Comparison of ENCODE assay signal across 8 mouse cellular contexts in genomic region chr2:49618829-49619718, GRCm38 (mm10). TPM values are rescaled to one million over a fixed set of nuclear protein-coding genes. Genes with fewer than 3 reads are reported as not detected.
DNase-seq lines count a peak whose midpoint lies in the region; ATAC-seq and TF ChIP-seq lines count a peak whose summit lies in the region.

Gene Kif5c (plus strand): TSS chr2:49619298.

- no peak for DNase-seq in Patski (ENCODE audit: low read depth, low spot score)
- DNase-seq in cerebellum, postnatal 14 days: peak; percentile 97 to 98
- DNase-seq in frontal cortex, postnatal 14 days (ENCODE audit: low spot score in 2 of 2): peak; percentile 85 to 93
- DNase-seq in layer of hippocampus, adult 9-11 months: peak; percentile 93
- DNase-seq in ovary, adult 18-20 months (ENCODE audit: low spot score): peak; percentile 78
- DNase-seq in thymus, adult 18-20 months: peak; percentile 81 to 82

- WGBS in hindbrain, embryonic 12.5 days: 7% methylated on average over 48 of the region's 54 CpGs
- WGBS in lung, embryonic 15.5 days: 5% methylated on average over 51 of the region's 54 CpGs

- peak within 1 kb of the TSS; percentile 65 for H3K4me2 ChIP-seq in hindbrain, embryonic 12.5 days (replicated peaks)
- H3K4me2 ChIP-seq in lung, embryonic 15.5 days: peak within 1 kb of the TSS; percentile 96

- no peak for TF ChIP-seq CTCF in Patski (IDR thresholded peaks at IDR 0.05)

- H3K9me3 ChIP-seq in hindbrain, embryonic 12.5 days (replicated peaks): peaks cover 5% of the 10 kb centered on the region; the same call in 1 of the 2 replicates
- no peaks in the 10 kb centered on the region for H3K9me3 ChIP-seq in lung, embryonic 15.5 days

- peak within 1 kb of the TSS; percentile 78 for H3K4me3 ChIP-seq in hindbrain, embryonic 12.5 days
- H3K4me3 ChIP-seq in lung, embryonic 15.5 days: peak within 1 kb of the TSS; percentile 61

- peak within 1 kb of the TSS; percentile 90 for H3K27ac ChIP-seq in hindbrain, embryonic 12.5 days
- H3K27ac ChIP-seq in lung, embryonic 15.5 days: no peak within 1 kb of the TSS

- peak; percentile 98 for ATAC-seq in Patski
- peak; percentile 97 for ATAC-seq in hindbrain, embryonic 12.5 days (ENCODE audit: low FRiP score)
- ATAC-seq in lung, embryonic 15.5 days (ENCODE audit: borderline replicate concordance, extremely low read depth, low FRiP score, low TSS enrichment): peak; percentile 95

- peaks cover 14% of the 10 kb centered on the region for H3K4me1 ChIP-seq in hindbrain, embryonic 12.5 days
- H3K4me1 ChIP-seq in lung, embryonic 15.5 days: peaks cover 10% of the 10 kb centered on the region

- peaks cover 13% of the 10 kb centered on the region for H3K36me3 ChIP-seq in hindbrain, embryonic 12.5 days
- no peaks in the 10 kb centered on the region for H3K36me3 ChIP-seq in lung, embryonic 15.5 days

- in situ Hi-C loops in Patski (cut with MboI; ENCODE audit: low pct_unique_long_range_greater_than_20kb): no loop called here

- CTCF ChIA-PET in Patski (lab: Charles Lee): interaction anchor here (1.1 kb wide), 1 partner anchor 172 kb away, joined by 3 read pairs; no protein-coding TSS in a partner anchor

- H3K9ac ChIP-seq in hindbrain, embryonic 12.5 days: peak within 1 kb of the TSS; percentile 87
- no peak within 1 kb of the TSS; the same call in 1 of the 2 replicates for H3K9ac ChIP-seq in lung, embryonic 15.5 days

- POLR2A ChIA-PET in Patski (lab: Charles Lee): no interaction called here

- no peaks in the 10 kb centered on the region for H3K27me3 ChIP-seq in Patski
- no peaks in the 10 kb centered on the region for H3K27me3 ChIP-seq in hindbrain, embryonic 12.5 days
- H3K27me3 ChIP-seq in lung, embryonic 15.5 days: peaks cover 35% of the 10 kb centered on the region

RNA-seq across cellular contexts. Expression of gene Kif5c, which starts in this region (rescaled TPM):
- 10.6 TPM for polyA plus RNA-seq in Patski (2021)
- 153 and 157 TPM in 2 replicates for polyA plus RNA-seq in hindbrain, embryonic 12.5 days (2016; fragmentation: Nextera tagmentation; extraction: Ambion mirVana)
- polyA plus RNA-seq in lung, embryonic 15.5 days (2015; fragmentation: Nextera tagmentation; extraction: Ambion mirVana): 0.69 and 1.2 TPM in 2 replicates

Comparison
In these comparisons a context has a peak if more than half of its experiments do, and no peak if none do; other contexts are left out.
1. RNA of gene Kif5c (polyA plus RNA-seq): 153 to 157 TPM in hindbrain, embryonic 12.5 days; 10.6 TPM in Patski (single experiment) and 0.69 to 1.2 TPM in lung, embryonic 15.5 days; every median in the first group is over 10 times any median in the second.
2. Peak in every context shown above with its lines, with median percentiles within 50 percentile points of each other: ATAC-seq.